Mouse (Mus musculus) cerebellum, adult 2 months (tissue): ENCODE measurements around the gene Tmem150b. TPM values are rescaled to one million over a fixed set of nuclear protein-coding genes. Genes with fewer than 3 reads are reported as not detected.

Experiments used
- DNase-seq, 2 experiments: peaks; one replicate each; pipeline ENCODE4 v3.0.0; 2021
- H3K27ac ChIP-seq: fragments of 200-500 bp; 2 replicates; pipeline ENCODE4 v1.5.1; 2012; ENCODE audit warnings: low read length, control low read depth, inconsistent platforms; ENCODE audit not compliant: insufficient read depth
- H3K27me3 ChIP-seq: fragments of 200-500 bp; 2 replicates; pipeline ENCODE4 v1.6.1; 2012; ENCODE audit warnings: inconsistent platforms, mild to moderate bottlenecking, low read length, moderate library complexity; ENCODE audit not compliant: control insufficient read depth, insufficient read depth
- H3K4me1 ChIP-seq: fragments of 200-500 bp; 2 replicates; pipeline ENCODE4 v1.6.1; 2011; ENCODE audit warnings: low read length; ENCODE audit not compliant: control insufficient read depth, insufficient read depth
- H3K4me3 ChIP-seq: fragments of 200-500 bp; replicated peaks from 2 replicates; pipeline ENCODE3; 2011; ENCODE audit warnings: mild to moderate bottlenecking, low read depth, low read length, control low read depth; ENCODE audit not compliant: insufficient read depth
- CTCF ChIP-seq: fragments of 200-500 bp; IDR thresholded peaks from 2 replicates; pipeline ENCODE4 v1.5.1; 2011; ENCODE audit warnings: low read depth, mild to moderate bottlenecking, control low read depth, low read length, moderate library complexity, borderline replicate concordance; ENCODE audit not compliant: insufficient read depth
- POLR2A ChIP-seq: fragments of 200-500 bp; IDR thresholded peaks from 2 replicates; pipeline ENCODE4 v1.6.1; 2011; ENCODE audit warnings: low read length, control low read depth, borderline replicate concordance; ENCODE audit not compliant: insufficient read depth
- WGBS: fragments of 180-500 bp; shearing (Covaris S2); methylation state at CpG from one replicate; pipeline ENCODE4 v1.1.7; 2018; 5-methylcytosine and 5-hydroxymethylcytosine counted together
- polyA plus RNA-seq: library from polyadenylated mRNA; depleted of rRNA; stranded (reverse); fragments of >200 nt; gene quantifications from 2 replicates; pipeline ENCODE4 v1.2.3, GENCODE M21; 2012

Tmem150b gene
- polyA plus RNA-seq, 1 experiment = not detected

DNA sequence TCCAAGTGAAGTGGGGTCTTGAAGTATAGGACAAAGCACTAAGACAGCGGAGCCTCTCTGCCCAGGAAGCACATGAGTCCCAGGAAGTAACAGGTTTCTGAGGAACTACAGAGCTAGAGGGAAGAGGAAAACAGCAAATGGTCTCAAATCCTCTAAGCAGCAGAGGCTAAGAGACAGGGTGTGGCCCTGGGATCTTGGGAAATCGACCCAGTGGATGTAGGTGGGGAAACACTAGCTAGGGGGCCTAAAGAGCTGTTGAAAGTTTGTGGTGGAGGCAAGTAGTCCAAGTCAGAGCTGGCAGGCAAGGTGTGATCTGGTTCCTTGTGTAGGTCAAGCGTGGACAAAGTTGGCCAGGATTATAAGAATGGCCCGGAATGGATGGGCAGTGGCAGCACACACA, 23.3 kb upstream of the Tmem150b start:
- no peaks in the 10 kb centered on the region for H3K27me3 ChIP-seq
- TF ChIP-seq POLR2A = no peak
- no peak for TF ChIP-seq CTCF
- no peak overlapping the region for H3K4me3 ChIP-seq
- no peak overlapping the region for H3K27ac ChIP-seq
- H3K4me1 ChIP-seq = peaks cover 3% of the 10 kb centered on the region; the same call in 1 of the 2 replicates
- DNase-seq = no peak
- 79% methylated on average over 4 of the region's 4 CpGs for WGBS

DNA sequence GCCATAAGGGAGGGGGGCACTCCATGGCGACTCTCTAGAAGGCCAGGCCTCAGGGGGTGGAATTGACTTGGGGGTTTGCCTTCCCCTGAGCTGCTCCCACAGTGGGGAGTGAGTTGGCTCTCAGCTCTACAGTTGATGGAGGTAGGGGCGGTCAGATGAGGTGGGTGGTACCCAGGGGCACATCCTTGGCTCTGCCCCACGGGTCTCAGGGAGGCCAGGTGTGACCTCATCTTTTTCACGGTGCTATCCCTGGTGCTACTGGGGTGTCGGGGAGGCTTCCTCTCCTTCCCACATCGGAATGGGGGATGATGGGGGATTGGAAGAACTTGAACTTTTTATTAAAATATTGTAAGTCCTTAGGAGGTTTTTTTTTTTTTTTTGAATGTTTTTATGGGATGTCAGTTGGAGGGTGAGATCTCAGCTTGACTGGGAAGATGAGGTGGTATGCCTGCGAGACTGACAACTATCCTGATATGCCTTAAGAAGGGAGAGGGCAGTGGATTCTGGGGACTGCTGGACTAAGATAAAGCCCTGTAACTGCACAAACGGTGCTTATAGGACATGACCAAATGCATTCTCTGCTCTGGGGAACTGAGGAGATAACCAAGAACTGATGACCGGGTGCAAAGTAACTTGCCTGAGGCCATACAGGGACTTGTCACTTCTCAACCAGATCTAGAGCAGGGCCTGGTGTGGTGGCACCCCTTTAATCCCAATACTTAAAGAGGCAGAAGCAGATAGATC, 22.3 kb upstream of the Tmem150b start:
- no peak overlapping the region for H3K4me3 ChIP-seq
- DNase-seq = no peak
- H3K4me1 ChIP-seq = peaks cover 6% of the 10 kb centered on the region
- H3K27ac ChIP-seq = no peak overlapping the region
- 75% methylated on average over 9 of the region's 9 CpGs for WGBS
- no peak for TF ChIP-seq CTCF
- no peak for TF ChIP-seq POLR2A
- no peaks in the 10 kb centered on the region for H3K27me3 ChIP-seq

DNA sequence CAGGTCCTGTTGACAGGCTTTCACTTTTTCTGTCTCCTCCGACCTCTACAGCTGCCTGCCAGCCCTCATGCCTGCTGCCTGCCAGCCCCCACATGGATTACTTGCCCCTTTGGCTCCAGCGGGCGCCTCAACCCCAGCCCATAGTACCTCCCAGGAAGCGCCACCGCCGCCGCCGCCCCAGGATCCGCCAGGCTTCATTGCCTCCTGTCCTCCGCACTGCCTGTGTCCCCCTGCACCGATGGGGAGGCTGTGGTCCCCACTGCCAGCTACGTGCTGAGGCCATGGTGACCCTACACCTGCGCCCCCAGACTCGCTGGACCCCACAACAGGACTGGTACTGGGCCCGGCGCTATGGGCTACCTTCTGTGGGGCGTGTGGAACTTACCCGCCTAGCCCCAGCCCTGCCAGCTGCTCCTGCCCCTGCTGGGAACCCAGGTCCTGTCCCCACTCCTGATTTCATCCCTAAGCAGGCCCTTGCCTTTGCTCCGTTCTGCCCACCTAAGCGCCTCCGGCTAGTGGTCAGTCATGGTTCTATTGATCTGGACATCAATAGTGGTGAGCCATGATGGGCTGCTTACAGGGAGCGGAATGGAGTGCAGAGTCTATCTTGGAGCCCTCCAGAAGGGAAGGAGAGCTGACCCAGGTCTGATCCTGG, 21.4 kb upstream of the Tmem150b start:
- Histone ChIP-seq H3K4me3 (no peak overlapping the region), H3K27ac (no peak overlapping the region), H3K27me3 (no peaks in the 10 kb centered on the region), H3K4me1 (peaks cover 12% of the 10 kb centered on the region; the same call in 1 of the 2 replicates)
- WGBS = 81% methylated on average over 22 of the region's 22 CpGs
- TF ChIP-seq CTCF (no peak), POLR2A (no peak)
- no peak for DNase-seq

DNA sequence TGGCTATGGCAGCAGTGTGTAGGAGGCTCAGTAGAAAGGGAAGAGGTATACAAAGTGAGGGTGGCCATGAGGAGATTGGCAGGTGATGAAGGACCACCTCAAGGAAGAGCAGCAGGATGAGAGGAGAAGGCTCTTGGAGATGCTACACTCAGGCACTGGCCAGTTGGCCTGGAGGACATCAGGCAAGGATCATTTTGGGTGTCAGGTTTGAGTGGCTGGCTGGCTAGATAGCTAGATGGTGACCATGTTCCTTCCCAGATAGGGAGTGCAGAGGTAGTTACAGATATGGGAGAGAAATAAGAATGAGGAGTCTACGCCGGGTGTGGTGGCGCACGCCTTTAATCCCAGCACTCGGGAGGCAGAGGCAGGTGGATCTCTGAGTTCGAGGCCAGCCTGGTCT, 19.8 kb upstream of the Tmem150b start:
- 98% methylated on average over 6 of the region's 6 CpGs for WGBS
- Histone ChIP-seq H3K27me3 (no peaks in the 10 kb centered on the region), H3K4me3 (no peak overlapping the region), H3K27ac (no peak overlapping the region), H3K4me1 (peaks cover 13% of the 10 kb centered on the region; the same call in 1 of the 2 replicates)
- DNase-seq = no peak
- TF ChIP-seq POLR2A = no peak
- no peak for TF ChIP-seq CTCF

DNA sequence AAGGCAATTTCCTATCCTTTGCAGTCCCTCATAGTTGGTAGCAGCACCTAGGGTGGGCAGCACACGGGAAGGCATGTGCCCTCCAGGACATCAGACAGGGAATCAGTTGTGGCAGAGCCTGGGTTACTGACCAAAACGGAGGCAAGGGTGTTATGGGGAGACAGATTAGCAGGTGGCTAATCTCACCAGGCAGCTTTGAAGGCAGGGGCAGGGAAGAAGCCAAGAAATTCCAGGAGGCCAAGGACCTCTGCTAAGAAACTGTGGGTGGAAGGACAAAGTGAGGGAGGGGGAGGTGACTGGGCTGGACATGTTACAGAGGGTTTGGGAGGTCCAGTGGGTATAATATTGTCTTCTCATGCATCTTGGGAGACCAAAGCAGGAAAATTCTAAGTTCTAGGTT, 18.3 kb upstream of the Tmem150b start:
- no peak overlapping the region for H3K27ac ChIP-seq
- H3K4me1 ChIP-seq = peaks cover 13% of the 10 kb centered on the region; the same call in 1 of the 2 replicates
- 54% methylated on average over 2 of the region's 2 CpGs for WGBS
- no peaks in the 10 kb centered on the region for H3K27me3 ChIP-seq
- no peak for TF ChIP-seq POLR2A
- TF ChIP-seq CTCF = no peak
- no peak overlapping the region for H3K4me3 ChIP-seq
- DNase-seq = no peak

DNA sequence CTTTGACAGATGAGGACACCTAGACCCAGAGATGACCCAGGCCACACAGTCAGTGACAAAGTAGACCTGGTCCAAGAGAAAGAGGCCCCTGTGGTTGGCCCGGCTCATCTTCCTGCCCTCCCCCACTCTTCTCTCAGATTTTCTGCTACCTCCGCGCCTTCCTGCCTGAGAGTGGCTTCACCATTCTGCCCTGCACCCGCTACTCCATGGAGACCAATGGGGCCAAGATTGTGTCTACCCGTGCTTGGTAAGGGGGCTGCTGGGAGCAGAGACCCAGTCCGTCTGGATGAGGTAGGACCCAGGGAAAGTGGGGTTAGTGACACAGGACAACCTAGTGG, 17.4 kb upstream of the Tmem150b start:
- DNase-seq = no peak

DNA sequence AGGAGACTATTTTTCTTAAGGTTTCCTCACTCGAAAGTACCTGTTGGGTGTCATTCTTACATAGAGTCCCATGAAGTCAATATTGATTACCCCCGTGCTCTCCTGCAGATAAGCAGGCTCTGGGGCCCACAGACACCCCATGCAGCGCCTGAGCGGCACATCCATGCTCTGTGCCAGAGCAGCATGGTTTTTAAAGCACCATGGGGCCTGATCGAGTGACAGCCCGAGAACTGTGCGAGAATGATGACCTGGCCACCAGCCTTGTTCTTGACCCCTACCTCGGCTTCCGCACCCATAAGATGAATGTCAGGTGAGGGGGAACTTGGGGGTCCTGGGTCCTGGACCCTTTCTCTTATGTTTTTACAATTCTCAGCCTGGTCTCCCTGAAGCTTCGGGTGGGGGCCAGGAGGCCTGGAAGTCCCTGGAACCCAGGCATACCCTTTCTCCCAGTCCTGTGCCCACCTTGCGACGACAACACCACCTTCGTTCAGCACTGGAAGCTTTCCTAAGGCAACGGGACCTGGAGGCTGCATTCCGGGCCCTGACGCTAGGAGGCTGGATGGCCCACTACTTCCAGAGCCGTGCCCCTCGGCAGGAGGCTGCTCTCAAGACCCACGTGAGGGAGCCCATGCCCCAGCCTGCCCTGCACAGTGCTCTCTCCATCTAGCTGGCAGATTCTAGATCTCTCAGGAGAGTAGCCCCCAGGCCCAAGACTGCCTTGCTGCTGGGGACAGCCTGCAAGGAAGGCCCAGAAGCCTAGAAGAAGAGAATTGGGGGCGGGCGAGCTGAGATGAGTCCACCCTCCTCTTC, 16.8 kb upstream of the Tmem150b start:
- peak overlapping the region; percentile 99 for H3K4me3 ChIP-seq
- no peak for TF ChIP-seq CTCF
- TF ChIP-seq POLR2A = no peak
- H3K27me3 ChIP-seq = no peaks in the 10 kb centered on the region
- H3K27ac ChIP-seq = peak overlapping the region; percentile 97
- 60% methylated on average over 21 of the region's 21 CpGs for WGBS
- DNase-seq = peak; percentile 21 to 32
- peaks cover 13% of the 10 kb centered on the region; the same call in 1 of the 2 replicates for H3K4me1 ChIP-seq

More for the DNA sequence above, 17.4 kb upstream of the Tmem150b start:
- TF ChIP-seq POLR2A (no peak), CTCF (no peak)
- H3K27ac ChIP-seq = peak overlapping the region; percentile 97; the same call in 1 of the 2 replicates
- 84% methylated on average over 6 of the region's 6 CpGs for WGBS
- peaks cover 13% of the 10 kb centered on the region; the same call in 1 of the 2 replicates for H3K4me1 ChIP-seq
- no peaks in the 10 kb centered on the region for H3K27me3 ChIP-seq
- H3K4me3 ChIP-seq = no peak overlapping the region
